5 mouse cellular contexts compared by ENCODE assay signal in genomic region chr11:54032872-54033271, GRCm38 (mm10). TPM values are rescaled to one million over a fixed set of nuclear protein-coding genes. Genes with fewer than 3 reads are reported as not detected.
ATAC-seq and TF ChIP-seq lines count a peak whose summit lies in the region.
"Not testable (repeated sequence)": the region's sequence is repeated elsewhere in the genome, so short reads cannot be mapped to it uniquely, and the experiment has no call there.
"Had no signal": no experiment of that assay in that cellular context is flagged by ENCODE, and none has a peak within 500 bp of the region (broad histone marks: within the 10 kb centered on the region; RNA-seq: fewer than 3 reads in every experiment).

No protein-coding gene starts in this region.

- not testable (repeated sequence) for H3K27me3 ChIP-seq in intestine, embryonic 15.5 days (replicated peaks); intestine, embryonic 16.5 days (replicated peaks; ENCODE audit: control insufficient read depth, insufficient read depth, low read length); intestine, postnatal 0 days (replicated peaks; ENCODE audit: control insufficient read depth, insufficient read depth, low read length)

- not testable (repeated sequence) for H3K27ac ChIP-seq in intestine, embryonic 15.5 days; intestine, embryonic 16.5 days (ENCODE audit: low read length); intestine, postnatal 0 days (ENCODE audit: low read depth, low read length)

- TF ChIP-seq CTCF in intestine, postnatal 0 days (IDR thresholded peaks at IDR 0.05; ENCODE audit: low read depth), result not testable (repeated sequence)

- H3K4me1 ChIP-seq in intestine, embryonic 15.5 days (replicated peaks), result peaks cover 10% of the 10 kb centered on the region
- not testable (repeated sequence) for H3K4me1 ChIP-seq in intestine, embryonic 16.5 days (ENCODE audit: control insufficient read depth, insufficient read depth, low read length); intestine, postnatal 0 days (replicated peaks; ENCODE audit: control insufficient read depth, insufficient read depth, low read length)

- ATAC-seq in intestine, embryonic 15.5 days, result peak; percentile 47
- peak; percentile 66 for ATAC-seq in intestine, embryonic 16.5 days
- peak; percentile 75 for ATAC-seq in intestine, postnatal 0 days

- not testable (repeated sequence) for H3K9me3 ChIP-seq in intestine, embryonic 15.5 days; intestine, embryonic 16.5 days (ENCODE audit: control insufficient read depth, low read length); intestine, postnatal 0 days (ENCODE audit: control insufficient read depth)

- not testable (repeated sequence) for H3K4me3 ChIP-seq in intestine, embryonic 15.5 days (replicated peaks); intestine, embryonic 16.5 days (ENCODE audit: low read length); intestine, postnatal 0 days (ENCODE audit: low read depth, low read length)

- H3K36me3 ChIP-seq in intestine, embryonic 15.5 days; intestine, embryonic 16.5 days (ENCODE audit: control insufficient read depth, insufficient read depth, low read length); intestine, postnatal 0 days (ENCODE audit: control insufficient read depth, insufficient read depth): not testable (repeated sequence)

- not testable (repeated sequence) for H3K9ac ChIP-seq in intestine, embryonic 15.5 days; intestine, embryonic 16.5 days (ENCODE audit: low read depth, low read length); intestine, postnatal 0 days (ENCODE audit: low read depth, low read length)

- WGBS in intestine, embryonic 15.5 days, result 50% methylated on average over 1 of the region's 3 CpGs
- 75% methylated on average over 1 of the region's 3 CpGs for WGBS in intestine, embryonic 16.5 days
- 47% methylated on average over 1 of the region's 3 CpGs for WGBS in intestine, postnatal 0 days

- H3K4me2 ChIP-seq in intestine, embryonic 15.5 days (replicated peaks); intestine, embryonic 16.5 days (ENCODE audit: low read depth, low read length); intestine, postnatal 0 days (replicated peaks; ENCODE audit: low read depth): not testable (repeated sequence)

RNA-seq across cellular contexts. Expression of gene Slc22a4, which starts 5.0 kb away (rescaled TPM):
- 0.72 and 1.4 TPM in 2 replicates for polyA plus RNA-seq in intestine, embryonic 15.5 days (2015; fragmentation: Nextera tagmentation; extraction: Ambion mirVana)
- polyA plus RNA-seq in intestine, embryonic 16.5 days (2015; fragmentation: Nextera tagmentation; extraction: Ambion mirVana), result 0.87 and 1.4 TPM in 2 replicates
- polyA plus RNA-seq in intestine, postnatal 0 days (2015; fragmentation: Nextera tagmentation; extraction: Ambion mirVana), result 1.2 and 1.3 TPM in 2 replicates
- polyA plus RNA-seq: CD4-positive, CD25-positive, alpha-beta regulatory T cell, adult 4 months; G1E had no signal

RNA-seq across cellular contexts. Expression of gene Pdlim4, which starts 35.9 kb away (rescaled TPM):
- 35.9 and 42.1 TPM in 2 replicates for polyA plus RNA-seq in intestine, embryonic 15.5 days (2015; fragmentation: Nextera tagmentation; extraction: Ambion mirVana)
- polyA plus RNA-seq in intestine, embryonic 16.5 days (2015; fragmentation: Nextera tagmentation; extraction: Ambion mirVana), result 35.7 and 37.8 TPM in 2 replicates
- 21.0 and 22.6 TPM in 2 replicates for polyA plus RNA-seq in intestine, postnatal 0 days (2015; fragmentation: Nextera tagmentation; extraction: Ambion mirVana)
- polyA plus RNA-seq: G1E had no signal

RNA-seq across cellular contexts. Expression of gene Slc22a21, which starts 52.7 kb away (rescaled TPM):
- 6.6 and 8.0 TPM in 2 replicates for polyA plus RNA-seq in intestine, embryonic 15.5 days (2015; fragmentation: Nextera tagmentation; extraction: Ambion mirVana)
- polyA plus RNA-seq in intestine, embryonic 16.5 days (2015; fragmentation: Nextera tagmentation; extraction: Ambion mirVana), result 6.1 and 7.1 TPM in 2 replicates
- 6.8 and 8.8 TPM in 2 replicates for polyA plus RNA-seq in intestine, postnatal 0 days (2015; fragmentation: Nextera tagmentation; extraction: Ambion mirVana)
- polyA plus RNA-seq: G1E had no signal
